Mouse (Mus musculus): ENCODE data around the gene Brca1.

- TF ChIP-seq CTCF (IDR thresholded peaks at IDR 0.05; ENCODE audit: borderline replicate concordance, insufficient read depth, low read depth, low read length), result no peak
- no peak for TF ChIP-seq POLR2A (IDR thresholded peaks at IDR 0.05; ENCODE audit: borderline replicate concordance, insufficient read depth, low read length)
These were observed at the start of gene Brca1, which contains the start of gene Nbr1 for GRCm38 (mm10) chr11:101551751-101552475.

All from cerebellum, adult 2 months (tissue).